Mouse (Mus musculus): Measurements from ENCODE around the gene Itsn1. TPM values are rescaled to one million over a fixed set of nuclear protein-coding genes. Genes with fewer than 3 reads are reported as not detected.

Itsn1 gene
- polyA plus RNA-seq, 1 experiment from 2014 or later = 48.3 TPM

DNA sequence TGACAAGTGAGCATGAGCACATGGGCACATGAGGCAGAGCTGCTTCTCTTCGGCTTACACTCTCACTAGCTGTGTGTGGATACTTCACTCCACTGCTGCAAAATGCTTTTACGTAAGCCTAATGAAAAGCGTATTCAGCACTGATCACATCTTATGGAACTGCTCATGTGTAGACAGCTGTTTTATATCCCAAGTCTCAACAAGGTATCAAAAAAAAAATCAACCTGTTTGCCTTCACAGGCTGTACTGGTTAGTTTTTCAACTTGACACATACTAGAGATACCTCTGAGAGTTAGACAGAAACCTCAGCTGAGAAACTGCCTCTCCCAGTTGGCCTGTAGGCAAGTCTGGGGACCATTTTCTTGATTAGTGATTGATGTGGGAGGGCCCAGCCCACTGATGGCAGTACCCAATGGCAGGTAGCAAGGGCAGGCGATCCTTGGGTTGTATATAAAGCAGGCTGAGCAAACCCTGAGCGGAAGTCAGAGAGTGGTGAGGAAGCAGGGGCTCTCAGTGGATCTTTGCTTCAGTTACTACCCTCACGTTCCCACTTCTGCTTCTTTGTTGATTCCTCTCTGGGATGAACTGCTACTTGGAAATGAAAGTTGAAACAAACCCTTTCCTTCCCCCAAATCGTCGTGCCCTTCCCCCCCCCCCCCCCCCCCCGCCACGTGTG lies 203.9 kb downstream of the Itsn1 start:
- Histone ChIP-seq H3K27me3 (no peaks in the 10 kb centered on the region), H3K27ac (peak overlapping the region; percentile 69), H3K4me1 (replicated peaks) (peaks cover 39% of the 10 kb centered on the region), H3K9me3 (replicated peaks) (no peaks in the 10 kb centered on the region), H3K36me3 (peaks cover 21% of the 10 kb centered on the region), H3K9ac (0 out of 2 replicates have a peak overlapping the region, but pooled peaks have one; percentile 2), H3K4me3 (replicated peaks) (no peak overlapping the region), H3K4me2 (peak overlapping the region; percentile 41)
- DNase-seq (no peak), ATAC-seq (ENCODE audit: low read depth) (no peak)
- WGBS (ENCODE audit: insufficient replicate concordance) = 37% methylated on average over 8 of the region's 10 CpGs

DNA sequence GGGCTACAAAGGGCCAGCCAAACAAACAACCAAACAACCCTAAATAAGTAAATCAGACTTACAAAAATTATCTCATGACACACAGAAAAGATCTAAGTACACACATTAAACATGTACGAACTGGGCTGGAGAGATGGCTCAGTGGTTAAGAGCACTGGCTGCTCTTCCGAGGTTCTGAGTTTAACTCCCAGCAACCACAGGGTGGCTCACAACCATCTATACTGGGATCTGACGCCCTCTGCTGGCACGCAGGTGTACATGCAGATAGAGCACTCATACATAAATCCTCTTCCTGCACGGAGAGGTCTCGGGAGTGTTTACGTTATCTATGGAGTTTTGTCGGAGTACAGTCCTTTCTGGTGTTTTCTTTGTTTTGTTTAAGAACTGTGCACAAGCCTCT lies 206.0 kb downstream of the Itsn1 start:
- Histone ChIP-seq H3K27me3 (0 out of 2 replicates have a peak, but pooled peaks cover under 1% of the 10 kb centered on the region), H3K36me3 (no peaks in the 10 kb centered on the region), H3K4me1 (replicated peaks) (peaks cover 30% of the 10 kb centered on the region), H3K9me3 (replicated peaks) (no peaks in the 10 kb centered on the region), H3K4me3 (replicated peaks) (no peak overlapping the region), H3K9ac (no peak overlapping the region), H3K27ac (no peak overlapping the region), H3K4me2 (no peak overlapping the region)
- ATAC-seq (ENCODE audit: low read depth) = no peak
- 32% methylated on average over 8 of the region's 8 CpGs for WGBS (ENCODE audit: insufficient replicate concordance)
- DNase-seq = peak; percentile 34

DNA sequence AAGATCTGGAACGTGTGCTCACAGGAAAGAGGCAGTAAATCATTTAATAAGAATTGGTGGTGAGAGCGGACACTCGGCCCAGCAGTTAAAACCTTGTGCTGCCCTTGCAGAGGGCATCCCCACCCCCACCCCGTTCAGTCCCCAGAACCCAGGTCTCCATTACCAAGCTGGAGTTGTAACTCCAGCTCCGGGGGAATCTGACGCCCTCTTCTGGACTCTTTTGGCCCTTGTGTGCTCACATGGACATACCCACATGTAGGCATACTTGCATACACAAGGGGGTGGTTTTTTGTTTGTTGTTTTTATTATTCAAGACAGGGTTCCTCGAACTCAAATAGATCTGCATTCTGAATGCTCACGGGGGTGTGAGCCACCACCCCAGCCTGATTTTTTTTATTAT lies 206.6 kb downstream of the Itsn1 start:
- DNase-seq (no peak), ATAC-seq (ENCODE audit: low read depth) (no peak)
- no peak overlapping the region for H3K9ac ChIP-seq
- H3K36me3 ChIP-seq = no peaks in the 10 kb centered on the region
- no peak overlapping the region for H3K4me3 ChIP-seq (replicated peaks)
- H3K27ac ChIP-seq = no peak overlapping the region
- WGBS (ENCODE audit: insufficient replicate concordance) = 44% methylated on average over 8 of the region's 8 CpGs
- no peak overlapping the region for H3K4me2 ChIP-seq
- H3K4me1 ChIP-seq (replicated peaks) = peaks cover 24% of the 10 kb centered on the region
- no peaks in the 10 kb centered on the region for H3K9me3 ChIP-seq (replicated peaks)
- 0 out of 2 replicates have a peak, but pooled peaks cover 6% of the 10 kb centered on the region for H3K27me3 ChIP-seq

DNA sequence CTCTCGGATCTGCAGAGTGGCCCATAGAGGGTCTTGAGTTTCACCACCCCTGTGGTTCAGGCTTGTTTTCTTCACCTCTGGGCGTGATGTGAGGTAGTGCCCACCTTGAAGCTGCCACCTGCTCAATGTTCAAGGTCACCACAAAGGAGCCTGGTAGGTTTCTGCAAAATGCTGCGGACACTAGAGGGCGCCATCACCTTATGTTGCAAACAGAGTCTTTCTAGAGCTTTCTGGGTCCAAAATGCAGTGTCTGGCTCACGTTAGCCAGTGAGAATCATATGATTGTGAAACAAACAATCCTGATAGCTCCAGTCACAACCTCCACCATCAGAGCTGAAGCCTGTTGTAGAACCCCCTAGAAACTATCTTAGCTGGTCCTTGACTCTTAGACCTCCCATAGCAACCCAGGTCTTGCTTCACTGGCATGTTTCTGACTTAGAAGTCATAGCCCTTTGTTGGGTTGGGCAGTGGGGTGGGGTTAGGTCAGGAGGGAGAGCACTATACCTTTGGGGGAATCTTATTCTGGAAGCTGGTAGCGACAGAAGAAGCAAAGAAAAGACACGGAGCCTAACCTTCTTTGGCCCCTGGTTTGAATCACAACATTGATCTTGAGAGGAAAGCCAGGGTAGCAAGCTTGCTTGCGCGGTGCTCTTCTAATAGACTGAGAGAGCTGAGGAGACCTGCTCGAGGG lies 207.4 kb downstream of the Itsn1 start:
- H3K36me3 ChIP-seq = no peaks in the 10 kb centered on the region
- H3K9ac ChIP-seq = no peak overlapping the region
- DNase-seq (peak; percentile 63), ATAC-seq (ENCODE audit: low read depth) (no peak)
- peaks cover 21% of the 10 kb centered on the region for H3K4me1 ChIP-seq (replicated peaks)
- no peaks in the 10 kb centered on the region for H3K9me3 ChIP-seq (replicated peaks)
- H3K27ac ChIP-seq = no peak overlapping the region
- 36% methylated on average over 10 of the region's 10 CpGs for WGBS (ENCODE audit: insufficient replicate concordance)
- 0 out of 2 replicates have a peak, but pooled peaks cover 6% of the 10 kb centered on the region for H3K27me3 ChIP-seq
- no peak overlapping the region for H3K4me3 ChIP-seq (replicated peaks)
- H3K4me2 ChIP-seq = no peak overlapping the region

DNA sequence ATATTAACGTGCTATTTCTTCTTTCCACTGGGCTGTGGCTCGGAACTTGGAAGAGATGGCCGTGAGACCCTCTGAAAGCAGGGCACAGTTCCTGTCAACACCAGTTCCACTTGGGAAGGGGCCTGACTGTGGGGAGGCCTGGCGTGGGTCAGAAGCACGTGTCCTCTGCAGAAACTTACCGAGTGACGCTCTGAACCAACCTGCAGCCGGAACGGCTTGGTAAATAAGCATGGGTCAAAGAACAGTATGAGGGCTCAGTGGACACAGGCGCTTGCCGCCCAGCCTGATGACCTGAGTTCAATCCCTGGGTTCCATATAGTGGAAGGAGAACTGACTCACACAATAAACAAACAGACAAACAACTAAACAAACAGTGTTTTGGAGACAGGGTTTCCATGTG lies 208.2 kb downstream of the Itsn1 start:
- 0 out of 2 replicates have a peak, but pooled peaks cover 6% of the 10 kb centered on the region for H3K27me3 ChIP-seq
- H3K36me3 ChIP-seq = no peaks in the 10 kb centered on the region
- ATAC-seq (ENCODE audit: low read depth) (no peak), DNase-seq (no peak)
- WGBS (ENCODE audit: insufficient replicate concordance) = 74% methylated on average over 11 of the region's 11 CpGs
- H3K9me3 ChIP-seq (replicated peaks) = no peaks in the 10 kb centered on the region
- no peak overlapping the region for H3K4me3 ChIP-seq (replicated peaks)
- H3K27ac ChIP-seq = no peak overlapping the region
- no peak overlapping the region for H3K9ac ChIP-seq
- H3K4me1 ChIP-seq (replicated peaks) = peaks cover 17% of the 10 kb centered on the region
- no peak overlapping the region for H3K4me2 ChIP-seq

DNA sequence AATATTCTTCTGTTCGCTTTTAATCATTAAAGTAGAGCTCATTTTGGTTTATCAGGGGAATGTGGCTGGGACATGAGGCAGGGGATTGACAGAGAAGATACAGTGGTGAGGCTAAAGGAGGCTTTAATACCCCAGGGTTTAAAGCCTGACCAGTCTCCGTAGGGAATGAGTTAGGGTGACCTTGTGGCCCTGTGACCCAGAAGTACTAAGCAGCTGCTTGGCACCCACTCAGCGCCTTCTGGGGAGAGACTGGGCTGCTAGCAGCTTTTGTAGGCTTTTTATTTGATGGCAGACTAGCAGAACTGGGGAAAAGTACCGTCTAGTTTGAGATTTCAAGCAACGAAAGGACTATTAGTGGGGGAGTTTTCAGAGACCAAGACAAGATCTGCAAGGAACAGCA lies 209.1 kb downstream of the Itsn1 start:
- ATAC-seq (ENCODE audit: low read depth) (no peak), DNase-seq (no peak)
- no peak overlapping the region for H3K4me2 ChIP-seq

DNA sequence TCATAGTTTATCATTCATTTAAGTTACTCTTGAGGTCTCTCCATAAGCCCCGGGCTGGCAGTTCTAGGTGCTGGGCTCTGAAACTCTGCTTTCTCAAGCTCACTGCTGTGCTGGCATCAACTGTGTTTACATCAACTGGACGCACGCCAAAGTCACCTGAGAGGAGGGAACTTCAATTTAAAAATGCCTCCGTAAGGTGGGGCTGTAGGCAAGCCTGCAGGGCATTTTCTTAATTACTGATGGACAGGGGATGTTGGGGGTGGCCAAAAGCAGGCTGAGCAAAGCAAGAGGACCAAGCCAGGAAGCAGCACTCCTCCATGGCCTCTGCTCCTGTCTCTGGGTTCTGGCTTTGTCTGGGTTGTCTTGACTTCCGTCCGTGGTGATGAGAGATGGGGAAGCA lies 211.6 kb downstream of the Itsn1 start:
- ATAC-seq (ENCODE audit: low read depth) (no peak), DNase-seq (no peak)
- no peak overlapping the region for H3K27ac ChIP-seq
- H3K9me3 ChIP-seq (replicated peaks) = no peaks in the 10 kb centered on the region
- no peak overlapping the region for H3K9ac ChIP-seq
- no peaks in the 10 kb centered on the region for H3K36me3 ChIP-seq
- no peak overlapping the region for H3K4me3 ChIP-seq (replicated peaks)
- H3K27me3 ChIP-seq = 0 out of 2 replicates have a peak, but pooled peaks cover 6% of the 10 kb centered on the region
- no peak overlapping the region for H3K4me2 ChIP-seq
- peaks cover under 1% of the 10 kb centered on the region; the same call in 1 of the 2 replicates for H3K4me1 ChIP-seq (replicated peaks)
- WGBS (ENCODE audit: insufficient replicate concordance) = 61% methylated on average over 6 of the region's 6 CpGs

More for the DNA sequence above, 209.1 kb downstream of the Itsn1 start:
- H3K36me3 ChIP-seq = no peaks in the 10 kb centered on the region
- H3K4me1 ChIP-seq (replicated peaks) = peaks cover 11% of the 10 kb centered on the region
- no peak overlapping the region for H3K27ac ChIP-seq
- H3K9ac ChIP-seq = no peak overlapping the region
- H3K9me3 ChIP-seq (replicated peaks) = no peaks in the 10 kb centered on the region
- H3K27me3 ChIP-seq = 0 out of 2 replicates have a peak, but pooled peaks cover 6% of the 10 kb centered on the region
- 72% methylated on average over 5 of the region's 5 CpGs for WGBS (ENCODE audit: insufficient replicate concordance)
- no peak overlapping the region for H3K4me3 ChIP-seq (replicated peaks)

DNA sequence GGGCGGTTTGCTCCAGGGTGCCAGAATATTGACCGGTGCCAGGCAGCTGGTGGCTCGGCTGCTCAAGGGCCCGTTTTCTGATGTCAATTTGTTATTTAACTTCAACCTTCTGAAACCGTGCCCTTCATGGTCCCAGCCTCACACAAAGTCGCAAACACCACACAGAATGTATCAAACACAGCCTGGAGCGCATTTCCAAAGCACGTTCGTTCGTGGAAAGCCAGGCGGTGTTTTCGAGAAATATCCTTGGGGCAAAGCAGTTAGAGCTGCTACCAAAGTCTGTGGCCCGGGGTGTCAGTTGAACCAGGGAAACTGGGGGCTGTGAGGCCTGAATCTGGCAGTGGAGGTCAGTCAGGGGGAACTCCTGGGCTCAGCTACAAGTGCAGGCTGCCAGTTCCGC lies 213.1 kb downstream of the Itsn1 start:
- H3K4me2 ChIP-seq = no peak overlapping the region
- H3K27me3 ChIP-seq = 0 out of 2 replicates have a peak, but pooled peaks cover 6% of the 10 kb centered on the region
- no peak overlapping the region for H3K27ac ChIP-seq
- H3K9me3 ChIP-seq (replicated peaks) = no peaks in the 10 kb centered on the region
- ATAC-seq (ENCODE audit: low read depth) (no peak), DNase-seq (no peak)
- H3K36me3 ChIP-seq = no peaks in the 10 kb centered on the region
- no peaks in the 10 kb centered on the region for H3K4me1 ChIP-seq (replicated peaks)
- no peak overlapping the region for H3K4me3 ChIP-seq (replicated peaks)
- WGBS (ENCODE audit: insufficient replicate concordance) = 78% methylated on average over 14 of the region's 14 CpGs
- no peak overlapping the region for H3K9ac ChIP-seq

DNA sequence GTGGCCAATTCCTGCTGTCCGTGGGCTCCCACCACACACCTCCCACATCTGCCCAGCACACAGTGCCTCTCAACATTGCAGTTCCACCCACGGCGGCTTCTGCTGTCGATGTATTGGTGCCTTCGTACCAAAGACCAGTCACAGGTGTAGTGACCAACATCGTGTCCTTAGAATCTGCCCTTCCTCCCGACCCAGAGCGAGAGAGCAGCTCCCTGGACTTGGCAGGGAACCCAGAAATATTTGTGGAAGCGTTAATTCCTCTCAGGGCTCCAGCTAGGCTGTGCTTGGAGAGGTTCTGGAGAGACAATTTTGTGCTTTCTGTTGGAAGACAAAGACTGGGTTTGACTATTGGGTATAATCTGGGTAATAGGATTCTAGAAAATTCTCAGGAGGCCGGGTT lies 217.2 kb downstream of the Itsn1 start:
- Histone ChIP-seq H3K9me3 (replicated peaks) (no peaks in the 10 kb centered on the region), H3K4me2 (no peak overlapping the region), H3K27me3 (no peaks in the 10 kb centered on the region), H3K4me3 (replicated peaks) (no peak overlapping the region), H3K27ac (no peak overlapping the region), H3K9ac (no peak overlapping the region), H3K36me3 (no peaks in the 10 kb centered on the region), H3K4me1 (replicated peaks) (no peaks in the 10 kb centered on the region)
- WGBS (ENCODE audit: insufficient replicate concordance) = 72% methylated on average over 10 of the region's 10 CpGs
- no peak for ATAC-seq (ENCODE audit: low read depth)
- DNase-seq = no peak

DNA sequence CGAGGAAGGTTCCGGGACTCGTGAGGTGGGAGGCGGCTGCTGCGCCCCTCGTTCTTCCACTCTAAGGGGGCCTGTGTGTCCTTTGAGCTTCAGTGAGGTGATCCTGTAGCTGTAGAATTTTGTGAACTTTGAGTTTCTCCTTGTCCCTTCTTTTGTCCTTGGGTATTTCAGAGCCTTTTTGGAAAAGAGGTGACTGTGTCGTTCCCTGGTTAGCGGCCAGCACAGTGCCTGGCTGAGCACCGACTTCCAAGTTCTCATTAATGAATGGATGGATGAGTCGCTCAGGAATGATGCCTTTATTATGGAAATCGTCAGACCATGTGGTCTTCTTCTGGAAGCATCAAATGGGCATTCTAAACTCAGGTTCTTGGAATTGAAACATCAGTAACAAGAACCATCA lies 218.0 kb downstream of the Itsn1 start:
- Histone ChIP-seq H3K4me2 (no peak overlapping the region), H3K27ac (no peak overlapping the region), H3K36me3 (no peaks in the 10 kb centered on the region), H3K9me3 (replicated peaks) (no peaks in the 10 kb centered on the region), H3K27me3 (no peaks in the 10 kb centered on the region), H3K4me1 (replicated peaks) (no peaks in the 10 kb centered on the region), H3K4me3 (replicated peaks) (no peak overlapping the region), H3K9ac (no peak overlapping the region)
- no peak for ATAC-seq (ENCODE audit: low read depth)
- WGBS (ENCODE audit: insufficient replicate concordance) = 68% methylated on average over 11 of the region's 11 CpGs
- DNase-seq = no peak

DNA sequence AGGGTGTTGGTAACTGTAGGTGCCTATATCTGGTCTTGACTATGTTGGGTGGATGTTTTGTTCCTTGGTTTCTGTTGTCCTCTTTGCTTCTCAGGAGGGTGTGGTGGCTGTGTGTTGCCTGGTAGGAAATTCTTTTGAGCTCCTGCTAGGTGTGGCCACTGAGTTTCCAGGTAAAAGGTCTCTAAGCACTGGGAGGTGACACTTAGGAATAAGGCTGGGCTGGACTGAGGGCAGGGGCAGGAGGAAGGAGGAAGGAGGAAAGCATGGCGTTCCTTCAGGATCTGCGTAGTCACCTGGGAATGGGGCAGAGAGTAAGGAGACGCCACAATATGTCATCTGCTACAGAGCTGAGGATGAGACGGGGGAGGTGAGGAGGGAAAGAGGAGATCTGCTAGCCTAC lies 224.9 kb downstream of the Itsn1 start:
- DNase-seq (no peak), ATAC-seq (ENCODE audit: low read depth) (no peak)
- Histone ChIP-seq H3K4me3 (replicated peaks) (no peak overlapping the region), H3K36me3 (no peaks in the 10 kb centered on the region), H3K9me3 (replicated peaks) (no peaks in the 10 kb centered on the region), H3K27me3 (no peaks in the 10 kb centered on the region), H3K9ac (no peak overlapping the region), H3K4me1 (replicated peaks) (no peaks in the 10 kb centered on the region), H3K27ac (no peak overlapping the region), H3K4me2 (no peak overlapping the region)
- WGBS (ENCODE audit: insufficient replicate concordance) = 77% methylated on average over 4 of the region's 4 CpGs

DNA sequence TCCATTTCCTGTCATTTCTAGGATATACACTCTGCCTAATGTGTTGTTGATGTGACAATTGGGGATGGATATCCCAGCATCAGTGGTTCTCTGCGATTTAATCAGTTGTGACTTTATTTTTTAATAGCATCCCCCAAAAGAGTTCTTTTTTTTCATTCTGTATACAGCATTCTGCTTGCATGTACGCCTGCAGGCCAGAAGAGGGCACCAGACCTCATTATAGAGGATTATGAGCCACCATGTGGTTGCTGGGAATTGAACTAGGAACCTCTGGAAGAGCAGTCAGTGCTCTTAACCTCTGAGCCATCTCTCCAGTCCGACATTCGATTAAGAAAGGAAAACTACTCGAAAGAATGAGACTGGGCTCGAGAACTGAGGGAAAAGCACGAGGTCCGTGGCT lies 225.7 kb downstream of the Itsn1 start:
- Histone ChIP-seq H3K27me3 (no peaks in the 10 kb centered on the region), H3K4me1 (replicated peaks) (no peaks in the 10 kb centered on the region), H3K9ac (no peak overlapping the region), H3K27ac (no peak overlapping the region), H3K4me2 (no peak overlapping the region), H3K36me3 (no peaks in the 10 kb centered on the region), H3K9me3 (replicated peaks) (no peaks in the 10 kb centered on the region), H3K4me3 (replicated peaks) (no peak overlapping the region)
- no peak for ATAC-seq (ENCODE audit: low read depth)
- WGBS (ENCODE audit: insufficient replicate concordance) = 70% methylated on average over 8 of the region's 8 CpGs
- no peak for DNase-seq
